Mouse (Mus musculus) embryo, embryonic 10.5 days (tissue): ENCODE results near the gene Oma1.
A peak's percentile ranks its signal among the peaks of the same experiment; 100 is the strongest.

Source experiments
- DNase-seq: peaks from one replicate; pipeline ENCODE4 v3.0.0-alpha.2; 2015; ENCODE audit warnings: low spot score

The Oma1 gene

GRCm38 (mm10) chr4:103313587-103314525 is at the start of gene Oma1:
TSS of gene Oma1 (plus strand) at chr4:103313812.
- peak; percentile 99 for DNase-seq

- peak; percentile 60 for DNase-seq
Observed at GRCm38 (mm10) chr4:103263812-103264396, 49.7 kb upstream of the Oma1 start.

GRCm38 (mm10) chr4:103265166-103265565 is 48.4 kb upstream of the Oma1 start:
- DNase-seq, result no peak

- peak; percentile 44 for DNase-seq
Observed at GRCm38 (mm10) chr4:103269336-103269735, 44.3 kb upstream of the Oma1 start.

- no peak for DNase-seq
Observed at GRCm38 (mm10) chr4:103273021-103273420, 40.6 kb upstream of the Oma1 start.

GRCm38 (mm10) chr4:103288342-103288741 is 25.3 kb upstream of the Oma1 start:
- no peak for DNase-seq

GRCm38 (mm10) chr4:103290763-103291162 is 22.8 kb upstream of the Oma1 start, which contains the start of gene 4921539E11Rik:
TSS of gene 4921539E11Rik (minus strand) at chr4:103290863.
- no peak for DNase-seq

GRCm38 (mm10) chr4:103299342-103299741 is 14.3 kb upstream of the Oma1 start:
- no peak for DNase-seq

GRCm38 (mm10) chr4:103303851-103304250 is 9.8 kb upstream of the Oma1 start:
- DNase-seq, result no peak

- DNase-seq, result no peak
Observed at GRCm38 (mm10) chr4:103314526-103314910, 906 bp downstream of the Oma1 start.

GRCm38 (mm10) chr4:103315861-103316260 is 2.2 kb downstream of the Oma1 start:
- DNase-seq, result no peak

- no peak for DNase-seq
Observed at GRCm38 (mm10) chr4:103321461-103321860, 7.8 kb downstream of the Oma1 start.

GRCm38 (mm10) chr4:103324688-103325451 is 11.3 kb downstream of the Oma1 start:
- DNase-seq, result peak; percentile 64

GRCm38 (mm10) chr4:103326994-103327393 is 13.4 kb downstream of the Oma1 start:
- no peak for DNase-seq

- no peak for DNase-seq
Observed at GRCm38 (mm10) chr4:103329348-103329747, 15.7 kb downstream of the Oma1 start.

GRCm38 (mm10) chr4:103335134-103335533 is 21.5 kb downstream of the Oma1 start:
- DNase-seq, result no peak

GRCm38 (mm10) chr4:103340726-103341125 is 27.1 kb downstream of the Oma1 start:
- no peak for DNase-seq

GRCm38 (mm10) chr4:103341620-103342019 is 28.0 kb downstream of the Oma1 start:
- DNase-seq, result no peak

- DNase-seq, result peak; percentile 75
Observed at GRCm38 (mm10) chr4:103346058-103346457, 32.4 kb downstream of the Oma1 start.

GRCm38 (mm10) chr4:103346849-103347248 is 33.2 kb downstream of the Oma1 start:
- DNase-seq, result no peak

GRCm38 (mm10) chr4:103349219-103349618 is 35.6 kb downstream of the Oma1 start:
- peak; percentile 11 for DNase-seq

GRCm38 (mm10) chr4:103352926-103353325 is 39.3 kb downstream of the Oma1 start:
- DNase-seq, result no peak
